Mouse (Mus musculus) liver (tissue): ENCODE data around the gene Ptpn3.

Experiments used
- DNase-seq: peaks from one replicate; pipeline ENCODE4 v3.0.0-alpha.2; 2020; ENCODE audit warnings: mixed read lengths

The Ptpn3 gene

GRCm38 (mm10) chr4:57164578-57165210 is 136.9 kb downstream of the Ptpn3 start:
- DNase-seq, result no peak

GRCm38 (mm10) chr4:57162789-57163722 is 138.6 kb downstream of the Ptpn3 start:
- DNase-seq, result no peak

GRCm38 (mm10) chr4:57160571-57160970 is 141.1 kb downstream of the Ptpn3 start:
- DNase-seq, result no peak

GRCm38 (mm10) chr4:57156549-57157169 is 145.0 kb downstream of the Ptpn3 start:
- DNase-seq, result no peak

GRCm38 (mm10) chr4:57153838-57154237 is 147.8 kb downstream of the Ptpn3 start:
- no peak for DNase-seq

GRCm38 (mm10) chr4:57153068-57153835 is 148.4 kb downstream of the Ptpn3 start:
- peak; percentile 88 for DNase-seq

- DNase-seq, result no peak
These were observed 153.5 kb downstream of the Ptpn3 start for GRCm38 (mm10) chr4:57148182-57148581.

GRCm38 (mm10) chr4:57143026-57143937 is 158.4 kb downstream of the Ptpn3 start, which contains the start of gene Epb41l4b:
Gene Epb41l4b (minus strand): TSS chr4:57143437.
- peak; percentile 85 for DNase-seq

- no peak for DNase-seq
These were observed 159.1 kb downstream of the Ptpn3 start for GRCm38 (mm10) chr4:57142374-57143025.

- DNase-seq, result no peak
These were observed 159.7 kb downstream of the Ptpn3 start for GRCm38 (mm10) chr4:57141908-57142361.

GRCm38 (mm10) chr4:57140992-57141717 is 160.5 kb downstream of the Ptpn3 start:
- no peak for DNase-seq
